Mouse (Mus musculus): ENCODE measurements around the gene Raf1. TPM values are rescaled to one million over a fixed set of nuclear protein-coding genes. Genes with fewer than 3 reads are reported as not detected.
A peak's percentile ranks its signal among the peaks of the same experiment; 100 is the strongest.

Gene Raf1
- total RNA-seq (2021) = 10 to 100 TPM; 79.3 to 88.2 TPM
- long read RNA-seq, experiment 1, transcript Raf1-201 (17 exons, 3,070 nt) = major isoform, 58 of 83 reads
- long read RNA-seq, experiment 1, partial matches to known transcripts = 8 of 83 reads
- long read RNA-seq, experiment 1, other reads (novel, unspliced or antisense) = 14 of 83 reads
- long read RNA-seq, experiment 2, transcript Raf1-201 (17 exons, 3,070 nt) = major isoform, 32 of 44 reads
- long read RNA-seq, experiment 2, partial matches to known transcripts = 2 of 44 reads
- long read RNA-seq, experiment 2, other reads (novel, unspliced or antisense) = 7 of 44 reads

DNA sequence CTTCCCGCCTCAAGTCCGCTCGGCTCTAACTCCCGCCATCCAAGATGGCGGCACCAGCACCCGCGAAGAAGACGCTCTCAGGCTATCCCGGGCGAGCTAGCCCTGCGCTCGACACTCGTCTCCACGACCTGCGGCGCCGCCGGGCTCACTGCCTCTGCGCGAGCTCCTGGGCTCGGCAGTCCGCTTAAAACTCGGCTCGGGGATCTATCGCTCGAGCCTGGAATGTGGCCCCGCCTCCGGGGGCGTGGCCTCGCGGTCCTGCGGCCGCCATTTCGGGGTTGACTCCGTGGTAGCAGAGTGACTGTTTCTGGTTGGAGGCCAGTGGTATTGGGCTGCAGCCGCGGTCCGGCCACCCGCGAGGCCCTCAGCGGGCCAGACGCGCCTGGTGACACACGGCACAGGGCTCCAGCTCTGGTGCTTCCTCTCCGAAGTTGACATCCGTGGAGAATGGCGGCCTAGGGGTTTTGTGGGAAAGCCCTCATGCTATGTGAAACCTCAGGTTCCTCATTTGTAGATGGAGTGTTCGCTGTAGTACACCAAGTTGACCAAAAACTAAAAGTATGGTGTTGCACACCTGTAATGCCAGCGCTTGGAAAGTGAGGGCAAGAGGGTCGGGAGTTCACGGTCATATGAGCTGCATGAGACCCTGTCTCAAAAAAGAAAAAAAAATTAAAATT, at the start of gene Raf1:
Gene Raf1 (minus strand): TSS at position 184 of the 677 bp plus-strand sequence.
- peak; percentile 99 for DNase-seq (ENCODE audit: low spot score in 2 of 2)

DNA sequence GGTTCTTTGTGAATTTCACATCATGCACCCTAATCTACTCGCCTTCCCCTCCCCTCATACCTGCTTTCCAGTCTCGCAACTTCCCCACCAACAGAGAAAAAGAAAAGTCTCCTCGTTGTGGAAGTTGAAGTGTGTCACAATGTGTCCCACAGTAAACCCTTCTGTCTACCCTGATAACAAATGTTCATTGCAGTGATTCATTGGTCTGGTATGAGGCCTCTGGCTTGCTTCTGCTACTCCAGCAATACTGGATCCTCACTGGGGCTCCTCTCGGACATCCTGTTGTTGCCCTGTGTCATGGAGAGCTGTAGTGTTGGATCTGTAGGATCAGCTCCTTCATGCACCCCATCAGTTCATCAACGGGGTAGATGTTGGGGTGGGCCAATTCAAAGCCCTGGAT, 45.8 kb upstream of the Raf1 start:
- DNase-seq (ENCODE audit: low spot score in 2 of 2) = no peak

- no peak for DNase-seq (ENCODE audit: low spot score in 2 of 2)
These were observed 41.5 kb upstream of the Raf1 start for GRCm38 (mm10) chr6:115717715-115718558.

GRCm38 (mm10) chr6:115717101-115717652, 40.7 kb upstream of the Raf1 start:
- DNase-seq (ENCODE audit: low spot score in 2 of 2) = no peak

DNA sequence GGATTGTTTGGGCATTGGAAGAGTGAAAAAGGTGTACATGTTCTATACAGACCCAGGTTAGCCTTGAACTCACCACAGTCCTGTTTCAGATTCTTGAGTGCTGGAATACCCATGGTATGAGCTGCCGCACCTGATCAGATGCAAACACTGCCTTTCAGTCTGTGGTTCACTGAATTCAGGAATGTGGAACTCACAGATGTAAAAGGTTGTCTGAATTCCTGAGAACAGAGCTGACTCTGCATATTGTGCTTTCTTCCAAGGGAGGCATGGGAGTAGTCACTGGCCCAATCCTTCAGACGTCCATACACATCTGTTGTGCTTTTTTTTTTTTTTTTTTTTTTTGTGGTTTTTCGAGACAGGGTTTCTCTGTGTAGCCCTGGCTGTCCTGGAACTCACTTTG, 34.8 kb upstream of the Raf1 start:
- DNase-seq (ENCODE audit: low spot score in 2 of 2) = no peak

DNA sequence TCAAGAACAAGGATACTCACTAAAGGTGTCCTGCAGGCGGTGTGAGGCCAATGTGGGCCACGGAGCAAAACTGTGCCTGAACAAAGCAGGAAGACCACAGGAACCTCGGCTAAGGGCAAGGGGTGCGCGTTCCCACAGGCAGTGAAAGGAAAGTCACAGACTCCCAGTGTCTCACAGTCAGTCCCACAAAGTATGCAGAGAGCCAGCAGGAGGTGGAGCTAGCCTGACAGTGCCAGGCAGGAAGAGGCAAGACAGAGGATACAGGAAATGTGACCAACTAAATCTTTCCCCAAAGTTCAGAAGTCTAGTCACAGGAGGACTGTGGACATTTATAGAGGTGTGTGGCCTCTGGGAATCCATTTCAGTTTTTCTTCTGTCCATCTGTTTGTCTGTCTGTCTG, 26.5 kb upstream of the Raf1 start:
- no peak for DNase-seq (ENCODE audit: low spot score in 2 of 2)

GRCm38 (mm10) chr6:115701302-115701701, 24.9 kb upstream of the Raf1 start:
- DNase-seq (ENCODE audit: low spot score in 2 of 2) = no peak

- DNase-seq (ENCODE audit: low spot score in 2 of 2) = no peak
These were observed 24.3 kb upstream of the Raf1 start for GRCm38 (mm10) chr6:115700778-115701177.

DNA sequence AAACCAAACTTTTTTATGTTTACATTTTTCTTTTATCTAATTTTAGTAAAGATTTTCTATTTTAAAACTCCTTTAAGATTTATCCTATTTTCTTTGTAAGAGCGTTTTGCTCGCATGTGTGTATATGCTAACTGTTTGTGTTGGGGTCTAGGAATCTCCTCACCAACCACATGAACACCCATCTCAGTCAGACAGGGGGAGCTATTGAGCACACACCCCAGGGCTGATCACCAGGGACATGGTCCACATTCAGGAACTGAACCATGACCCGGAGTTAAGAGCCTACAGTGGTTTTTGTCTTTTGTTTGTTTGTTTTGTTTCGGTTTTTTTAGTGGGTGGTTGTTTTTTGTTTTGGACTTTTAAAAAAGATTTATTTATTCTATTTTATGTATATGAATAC, 22.3 kb upstream of the Raf1 start:
- DNase-seq (ENCODE audit: low spot score in 2 of 2) = no peak

GRCm38 (mm10) chr6:115697739-115698558, 21.5 kb upstream of the Raf1 start:
- no peak for DNase-seq (ENCODE audit: low spot score in 2 of 2)

GRCm38 (mm10) chr6:115696707-115697215, 20.3 kb upstream of the Raf1 start:
- no peak for DNase-seq (ENCODE audit: low spot score in 2 of 2)

DNA sequence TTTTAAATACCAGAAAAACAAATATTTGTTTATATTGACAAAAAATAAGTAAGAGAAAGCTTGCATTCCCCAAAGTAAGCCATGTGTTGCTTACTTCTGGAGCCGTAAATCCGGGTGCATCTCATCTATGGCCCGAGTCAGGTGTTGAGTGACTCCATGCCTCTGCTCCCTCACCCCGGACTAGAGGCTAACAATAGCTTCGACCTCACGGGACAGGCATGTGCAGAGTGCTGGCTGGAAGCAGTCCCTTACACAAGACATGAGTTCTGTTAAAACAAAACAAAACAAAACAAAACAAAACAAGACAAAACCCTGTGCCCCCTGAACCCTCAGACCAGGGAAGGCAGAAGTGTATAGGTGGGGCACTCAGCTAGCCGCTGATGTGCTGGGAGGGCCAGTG, 18.7 kb upstream of the Raf1 start:
- no peak for DNase-seq (ENCODE audit: low spot score in 2 of 2)

GRCm38 (mm10) chr6:115694441-115694842, 18.0 kb upstream of the Raf1 start:
- peak; percentile 23 to 25 for DNase-seq (ENCODE audit: low spot score in 2 of 2)

DNA sequence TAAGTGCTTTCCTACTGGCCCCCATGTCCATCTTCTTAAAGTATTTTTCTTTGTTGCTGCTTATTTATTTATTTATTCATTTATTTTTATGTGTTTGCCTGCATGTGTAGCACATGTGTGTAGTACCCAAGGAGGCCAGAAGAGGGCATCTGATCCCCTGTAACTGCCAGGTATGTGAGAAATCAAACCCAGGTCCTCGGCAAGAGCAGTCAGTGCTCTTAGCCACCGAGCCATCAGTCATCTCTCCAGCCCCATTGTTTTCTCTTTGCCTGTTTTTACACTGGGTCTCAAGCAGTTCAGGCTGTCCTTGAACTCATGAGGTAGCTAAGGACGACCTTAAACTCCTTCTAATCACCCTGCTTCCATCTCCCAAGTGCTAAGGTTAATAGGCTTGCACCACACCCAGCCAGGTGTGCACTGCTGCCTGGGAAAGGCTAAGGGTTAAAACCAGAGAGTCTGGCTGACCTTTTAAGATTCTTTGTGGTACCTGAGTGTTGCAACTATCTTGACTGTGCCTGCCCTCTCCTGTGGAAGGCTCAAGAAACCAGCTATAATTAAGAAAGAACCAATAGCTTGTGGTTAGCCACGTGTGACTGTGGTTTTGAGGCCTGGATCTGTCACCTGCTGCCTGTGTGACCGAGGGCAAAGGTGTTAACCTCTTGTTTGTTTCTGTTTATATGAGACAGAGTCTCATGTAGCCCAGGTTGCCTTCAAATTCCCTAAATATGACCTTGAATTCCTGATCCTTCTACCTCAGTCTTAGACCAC, 16.7 kb upstream of the Raf1 start:
- DNase-seq (ENCODE audit: low spot score in 2 of 2) = no peak

DNA sequence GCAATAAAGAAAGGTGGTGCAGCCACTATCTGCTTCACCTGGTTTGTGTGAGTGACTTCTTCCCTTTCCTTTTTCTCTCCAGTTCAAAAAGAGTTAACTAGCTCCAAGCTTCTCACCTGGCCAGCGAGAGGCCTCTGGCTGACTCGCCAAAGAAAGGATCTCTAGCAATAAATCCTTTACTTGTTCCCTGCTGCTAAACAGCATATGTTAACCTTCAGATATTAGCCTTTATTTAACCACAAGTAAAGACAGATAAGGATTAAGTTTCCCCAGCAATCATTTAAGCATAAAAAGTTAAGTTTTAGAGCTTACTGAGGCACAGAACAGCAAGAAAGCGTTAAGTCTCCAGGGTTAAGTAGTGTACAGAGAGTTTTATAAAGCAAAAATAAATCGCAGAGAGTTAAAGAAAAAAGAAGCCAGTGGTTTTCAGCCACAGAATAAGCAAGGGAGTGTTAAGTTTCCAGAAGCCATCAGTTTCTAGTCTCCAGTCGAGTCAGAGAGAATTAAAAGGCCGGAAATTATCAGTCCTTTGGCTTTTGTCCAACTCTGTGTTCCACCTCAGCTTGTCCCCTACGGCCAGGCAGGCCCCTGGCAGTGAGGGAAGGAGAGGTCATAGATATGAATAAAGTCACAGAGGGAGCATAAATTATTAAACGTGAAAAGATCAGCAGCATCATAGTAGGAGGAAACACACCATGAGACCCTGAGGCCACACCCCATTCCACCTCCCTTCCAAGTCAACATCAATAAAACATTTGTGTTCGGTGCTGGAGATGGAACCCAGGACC, 15.9 kb upstream of the Raf1 start:
- DNase-seq (ENCODE audit: low spot score in 2 of 2) = no peak

GRCm38 (mm10) chr6:115690105-115690504, 13.7 kb upstream of the Raf1 start:
- no peak for DNase-seq (ENCODE audit: low spot score in 2 of 2)

GRCm38 (mm10) chr6:115688589-115688988, 12.2 kb upstream of the Raf1 start:
- no peak for DNase-seq (ENCODE audit: low spot score in 2 of 2)

GRCm38 (mm10) chr6:115687753-115688152, 11.3 kb upstream of the Raf1 start:
- no peak for DNase-seq (ENCODE audit: low spot score in 2 of 2)

All from left cerebral cortex, adult 18-20 months (tissue).